Mouse (Mus musculus) neutrophil, adult 5-6 weeks (primary cell): ENCODE results near the gene Wdr26. TPM values are rescaled to one million over a fixed set of nuclear protein-coding genes. Genes with fewer than 3 reads are reported as not detected.

Source experiments
- ATAC-seq: fragments of 151-379, 151-347 bp; 2 replicates; pipeline ENCODE4 v1.8.0; 2017; ENCODE audit warnings: mild to moderate bottlenecking, moderate TSS enrichment; ENCODE audit not compliant: insufficient number of reproducible peaks, poor library complexity, low FRiP score, severe bottlenecking; ENCODE audit errors: extremely low read depth
- total RNA-seq: library from RNA; stranded (forward); fragments of 200-1000 nt; gene quantifications from 2 replicates; pipeline ENCODE4 v1.2.3, GENCODE M21; 2017

The Wdr26 gene
- total RNA-seq, 1 experiment from 2014 or later, result 210 TPM

- no peak for ATAC-seq
Measured at GRCm38 (mm10) chr1:181245067-181245466, 33.3 kb upstream of the Wdr26 start.

GRCm38 (mm10) chr1:181241185-181241584 lies 29.4 kb upstream of the Wdr26 start:
- no peak for ATAC-seq

GRCm38 (mm10) chr1:181237332-181237731 lies 25.5 kb upstream of the Wdr26 start:
- ATAC-seq, result peak; percentile 44

- no peak for ATAC-seq
Measured at GRCm38 (mm10) chr1:181234326-181235035, 22.7 kb upstream of the Wdr26 start.

GRCm38 (mm10) chr1:181233734-181234133 lies 21.9 kb upstream of the Wdr26 start:
- no peak for ATAC-seq

GRCm38 (mm10) chr1:181232307-181233027 lies 20.7 kb upstream of the Wdr26 start:
- ATAC-seq, result peak; percentile 72

GRCm38 (mm10) chr1:181231821-181232220 lies 20.0 kb upstream of the Wdr26 start:
- ATAC-seq, result no peak

GRCm38 (mm10) chr1:181231262-181231661 lies 19.5 kb upstream of the Wdr26 start:
- ATAC-seq, result no peak

- peak; percentile 28; the same call in 1 of the 2 replicates for ATAC-seq
Measured at GRCm38 (mm10) chr1:181230731-181231148, 18.9 kb upstream of the Wdr26 start.

- ATAC-seq, result no peak
Measured at GRCm38 (mm10) chr1:181229046-181229445, 17.2 kb upstream of the Wdr26 start.

- ATAC-seq, result no peak
Measured at GRCm38 (mm10) chr1:181228591-181228990, 16.8 kb upstream of the Wdr26 start.

GRCm38 (mm10) chr1:181227804-181228203 lies 16.0 kb upstream of the Wdr26 start:
- no peak for ATAC-seq

GRCm38 (mm10) chr1:181226850-181227249 lies 15.0 kb upstream of the Wdr26 start:
- peak; percentile 57 for ATAC-seq

GRCm38 (mm10) chr1:181225281-181225680 lies 13.5 kb upstream of the Wdr26 start:
- no peak for ATAC-seq

GRCm38 (mm10) chr1:181222041-181222440 lies 10.2 kb upstream of the Wdr26 start:
- no peak for ATAC-seq

- no peak for ATAC-seq
Measured at GRCm38 (mm10) chr1:181216315-181216714, 4.5 kb upstream of the Wdr26 start.

GRCm38 (mm10) chr1:181214296-181215035 lies 2.7 kb upstream of the Wdr26 start:
- ATAC-seq, result no peak

- ATAC-seq, result no peak
Measured at GRCm38 (mm10) chr1:181211403-181211919, 340 bp downstream of the Wdr26 start.

- peak; percentile 25; the same call in 1 of the 2 replicates for ATAC-seq
Measured at GRCm38 (mm10) chr1:181210601-181211402, 999 bp downstream of the Wdr26 start.
